Mouse (Mus musculus) T-helper 1 cell (primary cell): ENCODE results near the gene 2210011C24Rik.

Experiments
- in situ Hi-C: fragments of 300-600 bp; cut with MboI, MseI; formaldehyde crosslinking; loops from one replicate; pipeline ENCODE4 v1.15.1; 2025; ENCODE audit warnings: high pct_unique_total_duplicates

The 2210011C24Rik gene

GRCm38 (mm10) chr8:84011705-84012498, at the start of gene 2210011C24Rik:
TSS of gene 2210011C24Rik (minus strand) at chr8:84012171.
- in situ Hi-C loops = loop anchor here (10.0 kb wide), 1 partner anchor 353 kb away; no protein-coding TSS in a partner anchor

- in situ Hi-C loops = no loop called here
Measured at GRCm38 (mm10) chr8:84060245-84060644, 48.3 kb upstream of the 2210011C24Rik start.

- in situ Hi-C loops = no loop called here
Measured at GRCm38 (mm10) chr8:84059226-84059625, 47.3 kb upstream of the 2210011C24Rik start.

- in situ Hi-C loops = no loop called here
Measured at GRCm38 (mm10) chr8:84057827-84058226, 45.9 kb upstream of the 2210011C24Rik start.

GRCm38 (mm10) chr8:84053229-84053628, 41.3 kb upstream of the 2210011C24Rik start:
- in situ Hi-C loops = loop anchor here (5.0 kb wide), 1 partner anchor 39 kb away; no protein-coding TSS in a partner anchor

- in situ Hi-C loops = loop anchor here (5.0 kb wide), 1 partner anchor 40 kb away; no protein-coding TSS in a partner anchor
Measured at GRCm38 (mm10) chr8:84052746-84053145, 40.8 kb upstream of the 2210011C24Rik start.

- in situ Hi-C loops = no loop called here
Measured at GRCm38 (mm10) chr8:84048171-84048570, 36.2 kb upstream of the 2210011C24Rik start.

GRCm38 (mm10) chr8:84046505-84046904, 34.5 kb upstream of the 2210011C24Rik start:
- in situ Hi-C loops = no loop called here

GRCm38 (mm10) chr8:84044900-84045299, 32.9 kb upstream of the 2210011C24Rik start, which contains the start of gene Rln3:
TSS of gene Rln3 (minus strand) at chr8:84045000.
- in situ Hi-C loops = no loop called here

- in situ Hi-C loops = no loop called here
Measured at GRCm38 (mm10) chr8:84044103-84044502, 32.1 kb upstream of the 2210011C24Rik start.

GRCm38 (mm10) chr8:84042948-84043342, 31.0 kb upstream of the 2210011C24Rik start:
- in situ Hi-C loops = no loop called here

- in situ Hi-C loops = no loop called here
Measured at GRCm38 (mm10) chr8:84042066-84042947, 30.3 kb upstream of the 2210011C24Rik start, which contains the start of gene Il27ra. TSS of gene Il27ra (minus strand) at chr8:84042589.

- in situ Hi-C loops = no loop called here
Measured at GRCm38 (mm10) chr8:84039050-84039449, 27.1 kb upstream of the 2210011C24Rik start.

- in situ Hi-C loops = no loop called here
Measured at GRCm38 (mm10) chr8:84038015-84038414, 26.0 kb upstream of the 2210011C24Rik start.

- in situ Hi-C loops = no loop called here
Measured at GRCm38 (mm10) chr8:84032777-84033176, 20.8 kb upstream of the 2210011C24Rik start.

- in situ Hi-C loops = no loop called here
Measured at GRCm38 (mm10) chr8:84029272-84029671, 17.3 kb upstream of the 2210011C24Rik start.

GRCm38 (mm10) chr8:84027449-84027848, 15.5 kb upstream of the 2210011C24Rik start:
- in situ Hi-C loops = no loop called here

- in situ Hi-C loops = no loop called here
Measured at GRCm38 (mm10) chr8:84025863-84026262, 13.9 kb upstream of the 2210011C24Rik start.

GRCm38 (mm10) chr8:84024171-84024570, 12.2 kb upstream of the 2210011C24Rik start:
- in situ Hi-C loops = no loop called here

- in situ Hi-C loops = no loop called here
Measured at GRCm38 (mm10) chr8:84023631-84024030, 11.7 kb upstream of the 2210011C24Rik start.

- in situ Hi-C loops = no loop called here
Measured at GRCm38 (mm10) chr8:84023085-84023484, 11.1 kb upstream of the 2210011C24Rik start.

GRCm38 (mm10) chr8:84021569-84021968, 9.6 kb upstream of the 2210011C24Rik start:
- in situ Hi-C loops = no loop called here
